Mouse (Mus musculus): ENCODE data around the gene Gtpbp8.

DNA sequence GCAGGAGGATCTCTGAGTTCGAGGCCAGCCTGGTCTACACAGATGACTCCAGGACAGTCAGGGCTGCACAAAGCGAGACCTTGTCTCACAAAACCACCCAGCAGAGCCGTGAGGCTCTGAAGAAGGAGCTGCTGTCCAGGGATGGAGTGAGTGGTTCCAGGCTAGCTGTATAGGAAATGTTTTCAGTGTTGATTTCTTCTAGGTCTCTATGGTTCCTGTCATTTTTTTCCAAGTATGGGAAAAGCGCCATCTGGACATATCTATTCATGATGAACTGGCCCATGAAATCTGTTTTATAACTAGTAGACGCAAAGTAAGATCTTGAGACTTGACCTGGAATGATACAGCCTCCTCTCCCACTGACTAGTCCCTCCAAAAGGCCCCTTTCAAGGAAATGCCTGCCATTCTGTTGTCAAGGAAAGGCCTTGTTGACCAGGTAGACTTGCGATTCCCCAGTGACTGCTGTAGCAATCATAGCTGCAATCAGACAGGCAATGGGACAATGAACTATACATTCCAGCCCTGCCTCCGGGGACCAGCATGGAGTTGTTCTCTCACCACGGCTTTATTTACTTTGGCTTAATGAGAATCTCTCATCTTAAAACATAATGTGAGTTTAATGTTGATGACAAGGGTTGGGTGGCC, 50.8 kb downstream of the Gtpbp8 start:
- no peak for TF ChIP-seq CTCF (IDR thresholded peaks at IDR 0.05; ENCODE audit: low read depth, low read length)
- TF ChIP-seq EP300 (IDR thresholded peaks at IDR 0.05; ENCODE audit: insufficient read depth, low read depth, low read length): no peak
- no peak for TF ChIP-seq POLR2A (IDR thresholded peaks at IDR 0.05; ENCODE audit: insufficient read depth, low read length)

All from ES-Bruce4 (cell line).